Mouse (Mus musculus) stomach, embryonic 14.5 days (tissue): ENCODE measurements at regions not wholly inside any gene's neighbourhood (a gene's known extent, or its start where the extent isn't known, plus 50 kb on each side); places are given as distances from the start of the nearest gene placed in this dataset.
A peak's percentile ranks its signal among the peaks of the same experiment; 100 is the strongest.

Source experiments
- ATAC-seq: fragments of 200-750 bp; cut with Nextera tagmentation; 2 replicates; pipeline ENCODE4 v1.8.0; 2017; ENCODE audit warnings: low read depth, moderate TSS enrichment; ENCODE audit not compliant: insufficient number of reproducible peaks, insufficient read depth, low FRiP score
- H3K27ac ChIP-seq: fragments of 300-500 bp; sonication (generic); 2 replicates; pipeline ENCODE4 v1.5.1; 2014; ENCODE audit warnings: mild to moderate bottlenecking, low read length, moderate library complexity, mixed read lengths
- H3K27me3 ChIP-seq: fragments of 300-500 bp; sonication (generic); 2 replicates; pipeline ENCODE4 v1.6.1; 2014; ENCODE audit warnings: low read length, control low read depth, mixed read lengths; ENCODE audit not compliant: control insufficient read depth, insufficient read depth
- H3K36me3 ChIP-seq: fragments of 300-500 bp; sonication (generic); 2 replicates; pipeline ENCODE4 v1.6.1; 2014; ENCODE audit warnings: mild to moderate bottlenecking, control low read depth, low read length, moderate library complexity, mixed read lengths; ENCODE audit not compliant: control insufficient read depth, insufficient read depth
- H3K4me1 ChIP-seq: fragments of 300-500 bp; sonication (generic); 2 replicates; pipeline ENCODE4 v1.6.1; 2014; ENCODE audit warnings: low read length, control low read depth, mixed read lengths; ENCODE audit not compliant: control insufficient read depth, insufficient read depth
- H3K4me2 ChIP-seq: fragments of 300-500 bp; sonication (generic); replicated peaks from 2 replicates; pipeline ENCODE4 v1.6.1; 2014; ENCODE audit warnings: low read depth, low read length, control low read depth
- H3K4me3 ChIP-seq: fragments of 300-500 bp; sonication (generic); 2 replicates; pipeline ENCODE4 v1.5.1; 2014; ENCODE audit warnings: low read depth, low read length, control low read depth
- H3K9ac ChIP-seq: fragments of 300-500 bp; sonication (generic); replicated peaks from 2 replicates; pipeline ENCODE4 v1.6.1; 2014; ENCODE audit warnings: low read depth, mild to moderate bottlenecking, control low read depth, low read length, moderate library complexity, mixed read lengths
- H3K9me3 ChIP-seq: fragments of 300-500 bp; sonication (generic); 2 replicates; pipeline ENCODE4 v1.6.1; 2016; ENCODE audit warnings: low read depth, low read length, control low read depth; ENCODE audit not compliant: control insufficient read depth
- WGBS: fragments of 180-500 bp; shearing (Covaris S2); extraction: QIAGEN DNeasy Blood & Tissue Kit; methylation state at CpG from one replicate; pipeline ENCODE4 v1.1.7; 2014; 5-methylcytosine and 5-hydroxymethylcytosine counted together

DNA sequence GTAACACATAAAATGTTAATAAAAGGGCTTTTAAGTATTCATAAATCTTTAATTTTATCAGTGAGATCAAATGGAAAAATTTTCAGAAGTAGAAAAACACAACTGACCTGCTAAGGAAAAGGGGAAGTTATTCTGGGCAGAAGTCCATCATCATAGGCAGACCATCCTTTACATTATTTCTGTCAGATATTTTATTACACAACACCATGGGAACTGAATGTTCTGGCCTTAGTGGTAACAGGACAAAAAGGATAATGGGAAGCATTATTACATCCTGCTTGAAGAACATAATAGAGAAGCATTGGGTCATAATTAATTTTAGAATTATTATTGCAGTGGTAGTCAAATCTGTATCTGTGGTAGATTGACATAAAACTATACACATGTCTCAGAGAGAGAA is 603.5 kb upstream of the Gje1 start:
- no peaks in the 10 kb centered on the region for H3K4me1 ChIP-seq
- H3K36me3 ChIP-seq: no peaks in the 10 kb centered on the region
- no peaks in the 10 kb centered on the region for H3K9me3 ChIP-seq
- no peak overlapping the region for H3K4me2 ChIP-seq
- H3K27me3 ChIP-seq: no peaks in the 10 kb centered on the region
- H3K9ac ChIP-seq: no peak overlapping the region
- H3K27ac ChIP-seq: no peak overlapping the region
- no peak for ATAC-seq
- no peak overlapping the region for H3K4me3 ChIP-seq

DNA sequence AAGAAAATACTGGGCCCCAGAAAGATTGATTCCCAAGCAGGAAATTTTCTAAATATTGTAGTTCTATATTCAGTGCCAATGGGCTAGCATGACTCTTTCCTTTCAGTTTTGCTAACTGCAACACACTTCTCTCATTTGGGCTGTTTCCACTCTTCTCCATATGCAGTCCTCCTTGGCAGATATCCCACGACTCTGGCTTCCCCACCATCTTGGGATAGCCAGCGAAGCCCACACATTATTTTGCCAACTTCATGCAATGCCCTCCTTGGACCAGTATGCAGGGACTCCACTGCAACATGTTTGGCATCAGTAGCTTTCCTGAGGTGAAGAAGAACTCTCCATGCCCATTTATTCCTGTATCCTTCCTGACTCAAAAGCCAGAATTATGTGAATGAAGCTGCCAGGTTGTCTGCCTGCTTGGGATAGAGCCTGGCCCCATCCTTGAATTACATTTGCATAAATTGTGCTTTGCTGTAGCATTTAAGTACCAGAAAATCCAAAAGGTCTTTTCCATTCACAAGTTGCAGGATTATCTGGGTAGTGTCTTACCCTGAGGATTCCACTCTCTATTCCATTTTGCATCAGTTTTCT is 599.1 kb upstream of the Gje1 start:
- H3K9ac ChIP-seq: no peak overlapping the region
- H3K9me3 ChIP-seq: no peaks in the 10 kb centered on the region
- 85% methylated on average over 2 of the region's 2 CpGs for WGBS
- no peak overlapping the region for H3K4me2 ChIP-seq
- H3K4me1 ChIP-seq: no peaks in the 10 kb centered on the region
- no peaks in the 10 kb centered on the region for H3K36me3 ChIP-seq
- no peak overlapping the region for H3K4me3 ChIP-seq
- H3K27ac ChIP-seq: no peak overlapping the region
- H3K27me3 ChIP-seq: no peaks in the 10 kb centered on the region
- no peak for ATAC-seq

DNA sequence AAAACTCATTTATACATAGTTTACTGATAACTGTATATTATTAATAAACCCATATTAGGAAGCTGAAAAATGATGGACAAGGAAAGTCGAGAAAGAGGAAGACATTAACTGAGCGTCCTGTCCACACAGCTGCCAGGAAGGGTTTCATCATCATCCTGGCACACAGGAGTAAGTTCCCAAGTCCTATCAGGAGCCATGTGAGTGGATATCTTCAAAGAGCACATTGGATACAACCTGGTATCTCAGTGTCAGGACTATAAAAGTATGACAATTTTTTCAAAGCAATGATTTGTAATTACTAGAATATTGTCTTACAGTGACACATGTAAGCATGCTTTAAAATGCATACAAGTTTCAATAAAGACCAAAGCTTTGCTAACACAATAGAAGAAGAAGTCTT is 592.6 kb upstream of the Gje1 start:
- no peaks in the 10 kb centered on the region for H3K4me1 ChIP-seq
- no peak overlapping the region for H3K4me3 ChIP-seq
- H3K36me3 ChIP-seq: no peaks in the 10 kb centered on the region
- no peak for ATAC-seq
- no peak overlapping the region for H3K27ac ChIP-seq
- H3K9me3 ChIP-seq: no peaks in the 10 kb centered on the region
- WGBS: 80% methylated on average over 2 of the region's 2 CpGs
- H3K4me2 ChIP-seq: no peak overlapping the region
- H3K9ac ChIP-seq: no peak overlapping the region
- H3K27me3 ChIP-seq: no peaks in the 10 kb centered on the region

DNA sequence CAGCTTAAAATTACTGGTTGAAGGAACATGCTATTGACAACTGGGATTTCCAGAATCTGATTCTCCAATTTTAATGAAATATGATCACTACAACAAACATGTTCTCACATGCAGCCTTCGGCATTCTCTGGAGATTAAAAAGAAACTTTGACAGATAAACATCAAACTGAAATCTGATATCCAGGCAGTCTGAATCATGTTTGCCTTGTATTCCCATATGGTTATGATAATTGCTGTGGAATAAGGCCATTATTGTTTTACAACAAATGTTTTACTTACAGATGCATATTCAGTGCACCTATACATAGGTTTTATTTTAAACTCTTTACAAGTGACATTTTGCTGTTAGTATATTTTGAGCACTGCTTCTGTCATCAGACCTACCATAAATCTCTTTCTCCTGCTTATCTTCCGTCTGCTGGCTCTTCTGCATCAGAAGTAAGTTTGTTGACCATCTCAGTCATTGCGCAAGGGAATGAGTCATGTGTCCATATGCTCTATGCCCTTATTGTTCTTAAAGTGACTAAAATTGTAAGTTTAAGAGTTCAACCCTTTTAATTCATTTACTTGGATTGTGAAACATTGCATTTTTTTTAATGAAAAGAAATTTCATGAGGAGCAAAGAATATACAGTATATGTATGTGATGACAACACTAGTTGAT is 587.9 kb upstream of the Gje1 start:
- H3K4me3 ChIP-seq: no peak overlapping the region
- no peak overlapping the region for H3K4me2 ChIP-seq
- no peaks in the 10 kb centered on the region for H3K27me3 ChIP-seq
- ATAC-seq: no peak
- no peak overlapping the region for H3K27ac ChIP-seq
- 67% methylated on average over 3 of the region's 3 CpGs for WGBS
- H3K36me3 ChIP-seq: no peaks in the 10 kb centered on the region
- no peak overlapping the region for H3K9ac ChIP-seq
- no peaks in the 10 kb centered on the region for H3K9me3 ChIP-seq
- no peaks in the 10 kb centered on the region for H3K4me1 ChIP-seq

DNA sequence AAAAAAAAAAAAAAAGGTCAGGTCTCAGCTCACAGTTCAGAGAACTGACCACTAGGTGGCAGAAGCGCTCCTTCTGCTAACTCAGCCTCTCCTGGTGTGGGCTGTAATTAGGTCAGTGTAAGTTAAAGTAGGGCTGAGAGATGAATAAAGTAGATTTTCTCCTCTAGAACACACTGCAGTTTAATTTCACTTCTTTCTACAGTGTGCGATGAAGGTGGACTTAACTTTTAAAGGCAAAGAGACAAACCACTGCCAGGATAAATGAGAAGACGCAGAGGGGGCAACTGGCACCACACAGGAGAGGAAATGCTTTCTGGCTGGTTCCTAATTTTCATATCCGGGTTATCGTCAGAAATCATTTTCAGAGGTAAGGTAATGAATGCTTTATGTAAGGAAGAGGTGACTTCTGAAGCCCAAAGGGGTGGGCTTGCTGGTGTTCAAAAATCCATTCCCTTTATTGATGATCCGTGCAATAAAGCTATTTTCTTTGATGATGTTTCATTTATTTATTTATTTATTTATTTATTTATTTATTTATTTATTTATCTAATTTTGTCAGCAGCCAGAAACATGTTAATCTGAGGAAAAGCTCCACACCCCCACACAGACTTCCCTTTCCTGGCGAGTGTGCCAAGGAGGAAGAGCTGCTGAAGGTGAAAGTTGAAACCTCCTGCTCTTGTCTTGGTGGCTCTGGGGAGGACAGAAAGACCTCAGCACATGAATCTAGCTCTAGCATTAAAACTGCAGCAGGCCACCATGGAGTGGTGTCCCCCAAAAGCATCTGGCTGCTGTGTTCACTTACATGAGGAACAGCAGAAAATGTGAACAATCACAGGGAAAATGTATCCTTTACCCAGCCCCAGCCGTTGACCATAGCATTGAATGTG is 582.4 kb upstream of the Gje1 start:
- no peak overlapping the region for H3K4me3 ChIP-seq
- H3K27ac ChIP-seq: no peak overlapping the region
- H3K36me3 ChIP-seq: no peaks in the 10 kb centered on the region
- H3K9me3 ChIP-seq: no peaks in the 10 kb centered on the region
- ATAC-seq: peak; percentile 74; the same call in 1 of the 2 replicates
- no peak overlapping the region for H3K4me2 ChIP-seq
- no peaks in the 10 kb centered on the region for H3K27me3 ChIP-seq
- H3K9ac ChIP-seq: no peak overlapping the region
- WGBS: 45% methylated on average over 8 of the region's 8 CpGs
- H3K4me1 ChIP-seq: no peaks in the 10 kb centered on the region

DNA sequence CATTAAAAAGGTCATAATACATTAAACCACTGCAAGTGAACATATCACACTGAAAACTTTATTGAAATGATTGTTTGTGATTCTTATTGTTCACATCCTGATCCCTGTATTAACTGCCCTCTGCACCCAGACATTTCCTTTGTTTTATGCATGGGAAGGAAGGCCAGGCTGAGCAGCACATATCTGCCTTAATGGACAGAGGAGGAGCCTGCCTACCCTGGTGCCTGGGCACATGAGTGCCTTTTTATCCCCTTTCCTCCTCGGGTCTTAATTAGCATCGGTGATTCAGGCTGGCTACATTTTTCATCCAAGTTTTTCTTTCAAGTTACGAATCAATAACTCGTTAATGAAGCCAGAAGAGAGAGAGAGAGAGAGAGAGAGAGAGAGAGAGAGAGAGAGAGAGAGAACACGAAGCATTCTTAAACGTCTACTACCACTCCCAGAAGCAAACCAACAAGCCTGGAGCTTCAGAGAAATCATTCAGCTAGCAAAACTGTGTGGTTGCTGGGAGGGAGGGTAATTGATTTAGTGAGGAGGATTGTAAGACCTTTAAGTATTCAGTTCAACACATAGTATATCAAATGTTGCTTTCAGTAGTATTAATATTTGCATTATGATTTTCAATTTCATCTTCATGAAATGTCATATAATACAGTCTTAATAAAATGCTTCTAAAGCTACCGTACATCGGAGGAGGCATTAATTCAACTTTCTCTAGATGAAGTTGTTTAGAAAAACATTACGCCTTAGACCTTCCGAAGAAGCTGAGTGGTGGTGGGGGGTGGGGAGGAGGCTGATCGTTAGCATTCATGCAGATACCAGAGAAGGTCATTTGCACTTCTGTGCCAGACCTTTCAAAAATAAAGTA is 581.6 kb upstream of the Gje1 start:
- H3K27ac ChIP-seq: no peak overlapping the region
- H3K4me1 ChIP-seq: no peaks in the 10 kb centered on the region
- H3K9ac ChIP-seq: no peak overlapping the region
- no peak for ATAC-seq
- no peaks in the 10 kb centered on the region for H3K36me3 ChIP-seq
- no peak overlapping the region for H3K4me2 ChIP-seq
- no peak overlapping the region for H3K4me3 ChIP-seq
- no peaks in the 10 kb centered on the region for H3K9me3 ChIP-seq
- H3K27me3 ChIP-seq: no peaks in the 10 kb centered on the region
- WGBS: 45% methylated on average over 11 of the region's 11 CpGs

DNA sequence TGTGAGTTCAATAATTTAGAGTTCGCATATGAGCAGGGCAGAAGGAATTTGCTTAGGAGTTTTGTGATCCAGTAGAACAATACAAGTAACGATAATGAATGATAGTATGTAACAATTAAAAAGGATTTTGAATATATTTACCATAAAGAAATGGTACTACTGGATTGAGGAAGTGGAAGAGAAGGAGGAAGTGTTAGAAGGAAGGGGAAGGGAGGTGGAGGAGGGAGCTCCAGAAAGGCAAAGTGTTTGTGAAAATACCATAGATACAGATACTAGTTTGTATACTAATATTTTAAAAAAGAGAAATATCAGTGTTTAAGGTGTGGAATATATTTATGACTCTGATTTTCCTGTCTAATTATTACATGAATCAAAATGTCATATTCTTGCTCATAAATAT is 579.2 kb upstream of the Gje1 start:
- H3K4me2 ChIP-seq: no peak overlapping the region
- ATAC-seq: no peak
- no peaks in the 10 kb centered on the region for H3K36me3 ChIP-seq
- WGBS: 94% methylated on average over 2 of the region's 2 CpGs
- H3K9me3 ChIP-seq: no peaks in the 10 kb centered on the region
- H3K27me3 ChIP-seq: no peaks in the 10 kb centered on the region
- no peaks in the 10 kb centered on the region for H3K4me1 ChIP-seq
- no peak overlapping the region for H3K4me3 ChIP-seq
- H3K27ac ChIP-seq: no peak overlapping the region
- H3K9ac ChIP-seq: no peak overlapping the region

DNA sequence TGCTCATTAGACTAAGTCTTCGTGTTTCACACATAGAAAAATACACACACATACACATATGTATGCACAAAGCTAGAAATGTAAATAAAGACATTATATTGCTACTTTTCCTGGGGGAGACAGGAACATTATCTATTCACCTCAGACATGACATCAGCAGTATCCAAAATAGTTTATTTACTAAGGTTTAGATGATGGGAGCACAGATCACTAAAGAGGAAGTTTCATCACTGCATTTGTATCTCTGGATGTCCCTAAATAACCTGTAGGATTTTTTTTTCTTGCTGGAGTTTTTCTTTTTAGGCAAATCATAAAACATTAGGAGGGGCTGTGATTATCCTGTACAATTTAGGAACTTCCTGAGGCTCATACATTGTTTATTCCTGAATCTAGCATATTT is 576.1 kb upstream of the Gje1 start:
- ATAC-seq: no peak
- H3K27me3 ChIP-seq: no peaks in the 10 kb centered on the region
- no peaks in the 10 kb centered on the region for H3K36me3 ChIP-seq
- H3K4me2 ChIP-seq: no peak overlapping the region
- H3K9ac ChIP-seq: no peak overlapping the region
- 74% methylated on average over 1 of the region's 1 CpGs for WGBS
- H3K9me3 ChIP-seq: no peaks in the 10 kb centered on the region
- no peaks in the 10 kb centered on the region for H3K4me1 ChIP-seq
- no peak overlapping the region for H3K4me3 ChIP-seq
- no peak overlapping the region for H3K27ac ChIP-seq
